Mouse (Mus musculus): ENCODE results near the gene Best3.

GRCm38 (mm10) chr10:116950009-116950769 is 35.9 kb upstream of the Best3 start, which contains the start of gene Rab3ip:
- peak; percentile 67 for TF ChIP-seq CTCF (IDR thresholded peaks at IDR 0.05; ENCODE audit: low read depth, low read length)
- peak; percentile 58 for TF ChIP-seq POLR2A (IDR thresholded peaks at IDR 0.05; ENCODE audit: insufficient read depth, low read length)
- no peak for TF ChIP-seq EP300 (IDR thresholded peaks at IDR 0.05; ENCODE audit: insufficient read depth, low read depth, low read length)

All from ES-Bruce4 (cell line).